Mouse (Mus musculus) CH12.LX (cell line): ENCODE data around the gene Rabgap1.

ENCODE experiments used
- BHLHE40 ChIP-seq: IDR thresholded peaks from 2 replicates; pipeline ENCODE4 v1.6.1; 2011; ENCODE audit warnings: mild to moderate bottlenecking, low read depth, low read length, improper control_type of control experiment
- CTCF ChIP-seq, 2 experiments: IDR thresholded peaks in 1 of 2; conservative IDR thresholded peaks in 1 of 2; 2 replicates each; pipeline ENCODE4 v1.5.1; 2011 to 2012; ENCODE audit warnings: low read depth in 2 of 2, low read length in 2 of 2, improper control_type of control experiment in 1 of 2, inconsistent platforms in 1 of 2, mild to moderate bottlenecking in 1 of 2, moderate library complexity in 1 of 2
- POLR2A ChIP-seq: IDR thresholded peaks from 2 replicates; pipeline ENCODE4 v1.6.1; 2011; ENCODE audit warnings: low read depth, mild to moderate bottlenecking, improper control_type of control experiment, low read length
- ZC3H11A ChIP-seq: IDR thresholded peaks from 2 replicates; pipeline ENCODE4 v1.6.1; 2012; ENCODE audit warnings: low read depth, mild to moderate bottlenecking, inconsistent platforms, low read length, improper control_type of control experiment

- no peak for TF ChIP-seq BHLHE40
- no peak for TF ChIP-seq ZC3H11A
- no peak for TF ChIP-seq CTCF (conservative IDR thresholded peaks at IDR 0.05 in 1 of 2, IDR thresholded peaks at IDR 0.05 in 1 of 2; ENCODE audit: low read depth in 2 of 2, low read length in 2 of 2)
- no peak for TF ChIP-seq POLR2A
Observed at GRCm38 (mm10) chr2:37479559-37479958, 36.5 kb downstream of the Rabgap1 start.
